In the genomic region with DNA sequence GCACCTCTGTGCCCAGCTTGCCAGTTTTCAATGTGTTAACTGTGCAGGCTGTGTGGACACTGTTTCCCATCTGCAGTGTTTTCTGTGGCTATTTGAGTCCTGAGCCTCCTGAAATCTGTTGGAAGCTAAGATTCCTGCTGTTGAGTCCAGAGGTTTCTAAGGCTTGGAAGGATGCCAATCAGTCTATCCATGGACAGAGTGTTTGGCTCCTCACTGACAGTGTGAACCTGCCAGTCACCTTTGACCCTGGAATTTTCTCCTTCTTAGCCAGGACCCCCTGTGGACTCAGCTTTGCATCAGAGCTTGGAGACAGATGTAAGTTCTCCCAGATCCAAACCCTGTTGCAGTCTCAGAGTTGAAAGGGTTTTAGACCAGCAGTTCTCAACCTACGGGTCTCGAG, we compare ENCODE assay signal across 24 mouse cellular contexts. TPM values are rescaled to one million over a fixed set of nuclear protein-coding genes. Genes with fewer than 3 reads are reported as not detected.
DNase-seq lines count a peak whose midpoint lies in the region; ATAC-seq lines count a peak whose summit lies in the region.
"Had no signal": no experiment of that assay in that cellular context is flagged by ENCODE, and none has a peak within 500 bp of the region (broad histone marks: within the 10 kb centered on the region; RNA-seq: fewer than 3 reads in every experiment).

No protein-coding gene starts in this region.

- no peaks in the 10 kb centered on the region; the same call in 1 of the 2 replicates for H3K9me3 ChIP-seq in liver, embryonic 16.5 days (replicated peaks; ENCODE audit: control insufficient read depth, low read length)
- H3K9me3 ChIP-seq in liver, embryonic 12.5 days (replicated peaks), result peaks cover 6% of the 10 kb centered on the region; the same call in 1 of the 2 replicates
- H3K9me3 ChIP-seq: embryonic facial prominence, embryonic 13.5 days; heart, embryonic 15.5 days had no signal

- H3K4me2 ChIP-seq in liver, embryonic 16.5 days (ENCODE audit: low read depth, low read length), result no peak overlapping the region
- H3K4me2 ChIP-seq in liver, embryonic 12.5 days, result no peak overlapping the region
- H3K4me2 ChIP-seq: embryonic facial prominence, embryonic 13.5 days; forebrain, embryonic 12.5 days; heart, embryonic 11.5 days; heart, embryonic 15.5 days; hindbrain, embryonic 13.5 days had no signal

- no peak overlapping the region for H3K4me3 ChIP-seq in liver, embryonic 16.5 days (ENCODE audit: low read depth, low read length)
- no peak overlapping the region for H3K4me3 ChIP-seq in liver, embryonic 12.5 days
- H3K4me3 ChIP-seq: embryonic facial prominence, embryonic 13.5 days; forebrain, embryonic 12.5 days; heart, adult 2 months; heart, embryonic 15.5 days; hindbrain, embryonic 13.5 days had no signal

- 0 out of 2 replicates have a peak, but pooled peaks have one; percentile 41 for ATAC-seq in liver, embryonic 16.5 days (ENCODE audit: low read depth)
- no peak for ATAC-seq in liver, embryonic 12.5 days
- ATAC-seq: CD4-positive, CD25-positive, alpha-beta regulatory T cell, adult 4 months; forebrain, embryonic 16.5 days had no signal

- no peaks in the 10 kb centered on the region; the same call in 1 of the 2 replicates for H3K4me1 ChIP-seq in liver, embryonic 16.5 days (ENCODE audit: control insufficient read depth, low read depth, low read length)
- peaks cover 10% of the 10 kb centered on the region for H3K4me1 ChIP-seq in liver, embryonic 12.5 days

- intact Hi-C loops in gastrocnemius, postnatal 36 days (cut with DNase I), result no loop called here

- DNase-seq in cerebellum, adult 9-10 months, result peak; percentile 57
- no peak for DNase-seq in cerebellum, postnatal 4 days (ENCODE audit: low spot score in 2 of 2)
- DNase-seq in kidney, adult 9 months, result peak; percentile 76
- no peak for DNase-seq in kidney, postnatal 10 days
- DNase-seq in gastrocnemius, postnatal 36 days, result no peak
- DNase-seq: adrenal gland, postnatal 10 days; B cell, adult 2 months; cerebellum, adult 11 months; cerebellum, adult 8-10 months; cerebellum, postnatal 25 days; gastrocnemius, postnatal 10 days; heart, adult 2 months; heart, postnatal 14 days had no signal

- H3K27me3 ChIP-seq in liver, embryonic 16.5 days (ENCODE audit: control insufficient read depth, insufficient read depth, low read depth, low read length), result peaks cover 8% of the 10 kb centered on the region
- H3K27me3 ChIP-seq in liver, embryonic 12.5 days (replicated peaks), result peaks cover 36% of the 10 kb centered on the region
- H3K27me3 ChIP-seq: forebrain, embryonic 12.5 days; heart, embryonic 15.5 days; hindbrain, embryonic 13.5 days had no signal

- no peak overlapping the region for H3K9ac ChIP-seq in liver, embryonic 16.5 days (ENCODE audit: low read depth, low read length)
- H3K9ac ChIP-seq in liver, embryonic 12.5 days, result no peak overlapping the region
- H3K9ac ChIP-seq: embryonic facial prominence, embryonic 13.5 days; forebrain, embryonic 12.5 days; heart, embryonic 15.5 days; hindbrain, embryonic 13.5 days had no signal

- no peak overlapping the region for H3K27ac ChIP-seq in liver, embryonic 16.5 days (ENCODE audit: low read length)
- H3K27ac ChIP-seq in liver, embryonic 12.5 days, result no peak overlapping the region
- H3K27ac ChIP-seq: embryonic facial prominence, embryonic 13.5 days; forebrain, embryonic 12.5 days; heart, adult 2 months; heart, embryonic 15.5 days; hindbrain, embryonic 13.5 days had no signal

- WGBS in liver, embryonic 16.5 days (ENCODE audit: insufficient replicate concordance), result 69% methylated on average over 2 of the region's 2 CpGs
- 66% methylated on average over 2 of the region's 2 CpGs for WGBS in liver, embryonic 12.5 days (ENCODE audit: insufficient replicate concordance)

- no peaks in the 10 kb centered on the region for H3K36me3 ChIP-seq in liver, embryonic 16.5 days (ENCODE audit: control insufficient read depth, insufficient read depth)
- H3K36me3 ChIP-seq in liver, embryonic 12.5 days, result no peaks in the 10 kb centered on the region
- H3K36me3 ChIP-seq: embryonic facial prominence, embryonic 13.5 days; forebrain, embryonic 12.5 days; G1E; heart, embryonic 15.5 days; hindbrain, embryonic 13.5 days had no signal

RNA-seq across cellular contexts. Expression of a gene that starts 14.1 kb away (rescaled TPM):
- polyA plus RNA-seq in liver, embryonic 16.5 days (2015; fragmentation: Nextera tagmentation; extraction: Ambion mirVana), result 0.47 and 0.78 TPM in 2 replicates
- polyA plus RNA-seq in liver, embryonic 12.5 days (2016; fragmentation: Nextera tagmentation; extraction: Ambion mirVana), result 0.80 and 0.87 TPM in 2 replicates
- 1 to 10 TPM; 3.0 to 4.8 TPM for total RNA-seq in gastrocnemius, postnatal 36 days (2021)

RNA-seq across cellular contexts. Expression of a gene that starts 14.1 kb away (rescaled TPM):
- 293 and 328 TPM in 2 replicates for polyA plus RNA-seq in liver, embryonic 16.5 days (2015; fragmentation: Nextera tagmentation; extraction: Ambion mirVana)
- 157 and 165 TPM in 2 replicates for polyA plus RNA-seq in liver, embryonic 12.5 days (2016; fragmentation: Nextera tagmentation; extraction: Ambion mirVana)
- 10 to 100 TPM; 22.9 to 25.3 TPM for total RNA-seq in gastrocnemius, postnatal 36 days (2021)

RNA-seq across cellular contexts. Expression of a gene that starts 14.5 kb away (rescaled TPM):
- polyA plus RNA-seq in liver, embryonic 16.5 days (2015; fragmentation: Nextera tagmentation; extraction: Ambion mirVana), result 1.3 and 1.8 TPM in 2 replicates
- polyA plus RNA-seq in liver, embryonic 12.5 days (2016; fragmentation: Nextera tagmentation; extraction: Ambion mirVana), result 1.5 and 1.8 TPM in 2 replicates
- total RNA-seq in gastrocnemius, postnatal 36 days (2021), result 1 to 10 TPM; 1.9 to 2.8 TPM
- total RNA-seq: hematopoietic stem cell, adult 5-6 weeks had no signal
- polyA plus RNA-seq: forebrain, embryonic 16.5 days had no signal

RNA-seq across cellular contexts. Expression of a gene that starts 29.7 kb away (rescaled TPM):
- polyA plus RNA-seq in liver, embryonic 16.5 days (2015; fragmentation: Nextera tagmentation; extraction: Ambion mirVana), result 44.0 and 44.6 TPM in 2 replicates
- 50.4 and 54.7 TPM in 2 replicates for polyA plus RNA-seq in liver, embryonic 12.5 days (2016; fragmentation: Nextera tagmentation; extraction: Ambion mirVana)
- 10 to 100 TPM; 55.7 to 86.8 TPM for total RNA-seq in gastrocnemius, postnatal 36 days (2021)

RNA-seq across cellular contexts. Expression of a gene that starts 30.0 kb away (rescaled TPM):
- polyA plus RNA-seq in liver, embryonic 16.5 days (2015; fragmentation: Nextera tagmentation; extraction: Ambion mirVana), result 122 and 124 TPM in 2 replicates
- polyA plus RNA-seq in liver, embryonic 12.5 days (2016; fragmentation: Nextera tagmentation; extraction: Ambion mirVana), result 140 and 146 TPM in 2 replicates
- 10 to 100 TPM; 48.6 to 65.4 TPM for total RNA-seq in gastrocnemius, postnatal 36 days (2021)

Comparison
In these comparisons a context has a peak if more than half of its experiments do, and no peak if none do; other contexts are left out.
1. DNase-seq: peak in cerebellum, adult 9-10 months (single experiment) and kidney, adult 9 months (single experiment); none in cerebellum, postnatal 4 days (0 of 2), kidney, postnatal 10 days (single experiment) and gastrocnemius, postnatal 36 days (0 of 2).